Mouse (Mus musculus) 3134 (cell line): ENCODE results near the gene Ppp2r3a.

Experiments
- DNase-seq: peaks from one replicate; pipeline ENCODE4 v3.0.0-alpha.2; 2011; ENCODE audit warnings: low spot score; ENCODE audit not compliant: insufficient read length; ENCODE audit errors: extremely low read depth

The Ppp2r3a gene

GRCm38 (mm10) chr9:101160092-101160491 lies 91.5 kb downstream of the Ppp2r3a start:
- DNase-seq: no peak

GRCm38 (mm10) chr9:101159431-101159830 lies 92.2 kb downstream of the Ppp2r3a start:
- DNase-seq: no peak

GRCm38 (mm10) chr9:101152872-101153271 lies 98.7 kb downstream of the Ppp2r3a start:
- DNase-seq: no peak

GRCm38 (mm10) chr9:101143635-101144034 lies 108.0 kb downstream of the Ppp2r3a start:
- DNase-seq: no peak

GRCm38 (mm10) chr9:101114182-101114884 lies 137.3 kb downstream of the Ppp2r3a start:
- no peak for DNase-seq

- no peak for DNase-seq
These were observed 138.3 kb downstream of the Ppp2r3a start for GRCm38 (mm10) chr9:101113317-101113716.

- DNase-seq: no peak
These were observed 141.6 kb downstream of the Ppp2r3a start for GRCm38 (mm10) chr9:101110013-101110412.

GRCm38 (mm10) chr9:101107386-101107785 lies 144.2 kb downstream of the Ppp2r3a start:
- no peak for DNase-seq

- DNase-seq: no peak
These were observed 145.9 kb downstream of the Ppp2r3a start for GRCm38 (mm10) chr9:101105735-101106134.

GRCm38 (mm10) chr9:101104931-101105330 lies 146.7 kb downstream of the Ppp2r3a start:
- DNase-seq: no peak

- no peak for DNase-seq
These were observed 149.3 kb downstream of the Ppp2r3a start for GRCm38 (mm10) chr9:101102288-101102687.

- no peak for DNase-seq
These were observed 150.0 kb downstream of the Ppp2r3a start for GRCm38 (mm10) chr9:101101547-101101946.

GRCm38 (mm10) chr9:101100163-101100562 lies 151.4 kb downstream of the Ppp2r3a start:
- no peak for DNase-seq

GRCm38 (mm10) chr9:101099445-101099844 lies 152.2 kb downstream of the Ppp2r3a start:
- no peak for DNase-seq

GRCm38 (mm10) chr9:101097542-101097941 lies 154.1 kb downstream of the Ppp2r3a start:
- DNase-seq: no peak

GRCm38 (mm10) chr9:101096461-101096860 lies 155.1 kb downstream of the Ppp2r3a start:
- no peak for DNase-seq

- no peak for DNase-seq
These were observed 156.2 kb downstream of the Ppp2r3a start for GRCm38 (mm10) chr9:101095425-101095824.

GRCm38 (mm10) chr9:101083728-101084127 lies 167.9 kb downstream of the Ppp2r3a start:
- DNase-seq: no peak

- no peak for DNase-seq
These were observed 171.4 kb downstream of the Ppp2r3a start for GRCm38 (mm10) chr9:101080046-101080685.

GRCm38 (mm10) chr9:101078579-101078978 lies 173.0 kb downstream of the Ppp2r3a start:
- DNase-seq: no peak

GRCm38 (mm10) chr9:101077486-101077885 lies 174.1 kb downstream of the Ppp2r3a start:
- no peak for DNase-seq
